Mouse (Mus musculus) ES-Bruce4 (cell line): ENCODE data around the gene Apbb2.

ENCODE experiments used
- CTCF ChIP-seq: IDR thresholded peaks from one replicate; pipeline ENCODE4 v1.8.1; 2011; ENCODE audit warnings: low read depth, low read length
- POLR2A ChIP-seq: IDR thresholded peaks from one replicate; pipeline ENCODE4 v1.8.1; 2011; ENCODE audit warnings: low read length; ENCODE audit not compliant: insufficient read depth

GRCm38 (mm10) chr5:66512519-66512918 lies 106.1 kb downstream of the Apbb2 start:
- TF ChIP-seq CTCF (no peak), POLR2A (no peak)
